Mouse (Mus musculus): ENCODE results near the gene Mical3.

GRCm38 (mm10) chr6:121148360-121148759 lies 17.6 kb upstream of the Mical3 start:
- TF ChIP-seq CHD2 (IDR thresholded peaks at IDR 0.05; ENCODE audit: low read depth, low read length): no peak
- no peak for TF ChIP-seq MAFK (IDR thresholded peaks at IDR 0.05; ENCODE audit: insufficient read depth, low read depth, low read length)
- no peak for TF ChIP-seq HCFC1 (IDR thresholded peaks at IDR 0.05; ENCODE audit: borderline replicate concordance, insufficient read depth, low read length)
- TF ChIP-seq ZNF384 (IDR thresholded peaks at IDR 0.05; ENCODE audit: low read depth, low read length): no peak
- no peak for TF ChIP-seq ZC3H11A (IDR thresholded peaks at IDR 0.05; ENCODE audit: borderline replicate concordance, low read depth, low read length)

Data from ES-E14 (cell line).